Mouse (Mus musculus) liver, embryonic 12.5 days (tissue): ENCODE data around the gene Ptpn14. TPM values are rescaled to one million over a fixed set of nuclear protein-coding genes. Genes with fewer than 3 reads are reported as not detected.

Source experiments
- ATAC-seq: fragments of 200-750 bp; cut with Nextera tagmentation; 2 replicates; pipeline ENCODE4 v1.8.0; 2017; ENCODE audit warnings: moderate number of reproducible peaks, mild to moderate bottlenecking, moderate library complexity
- H3K27ac ChIP-seq: fragments of 300-500 bp; sonication (generic); 2 replicates; pipeline ENCODE4 v1.5.1; 2016; ENCODE audit warnings: mild to moderate bottlenecking
- H3K27me3 ChIP-seq: fragments of 300-500 bp; sonication (generic); replicated peaks from 2 replicates; pipeline ENCODE4 v1.6.1; 2016; ENCODE audit warnings: mild to moderate bottlenecking, moderate library complexity
- H3K36me3 ChIP-seq: fragments of 300-500 bp; sonication (generic); 2 replicates; pipeline ENCODE4 v1.6.1; 2016; ENCODE audit warnings: mild to moderate bottlenecking, moderate library complexity
- H3K4me1 ChIP-seq: fragments of 300-500 bp; sonication (generic); 2 replicates; pipeline ENCODE4 v1.6.1; 2016
- H3K4me2 ChIP-seq: fragments of 300-500 bp; sonication (generic); 2 replicates; pipeline ENCODE4 v1.6.1; 2016; ENCODE audit warnings: mild to moderate bottlenecking, moderate library complexity
- H3K4me3 ChIP-seq: fragments of 300-500 bp; sonication (generic); 2 replicates; pipeline ENCODE4 v1.5.1; 2016; ENCODE audit warnings: mild to moderate bottlenecking, moderate library complexity
- H3K9ac ChIP-seq: fragments of 300-500 bp; sonication (generic); 2 replicates; pipeline ENCODE4 v1.6.1; 2016; ENCODE audit warnings: mild to moderate bottlenecking, moderate library complexity
- H3K9me3 ChIP-seq: fragments of 300-500 bp; sonication (generic); replicated peaks from 2 replicates; pipeline ENCODE4 v1.6.1; 2016; ENCODE audit warnings: mild to moderate bottlenecking, moderate library complexity
- WGBS: fragments of 180-500 bp; shearing (Covaris S2); methylation state at CpG from one replicate; pipeline ENCODE4 v1.1.7; 2016; ENCODE audit not compliant: insufficient replicate concordance; 5-methylcytosine and 5-hydroxymethylcytosine counted together
- polyA plus RNA-seq: library from polyadenylated mRNA; unstranded; fragments of >200 nt; fragmentation: Nextera tagmentation; extraction: Ambion mirVana; gene quantifications from 2 replicates; pipeline ENCODE4 v1.2.1, GENCODE M21; 2016

Ptpn14 gene
- polyA plus RNA-seq, 1 experiment from 2014 or later: 0.70 TPM

GRCm38 (mm10) chr1:189700186-189700585 lies 27.9 kb upstream of the Ptpn14 start:
- no peak overlapping the region for H3K27ac ChIP-seq
- no peak overlapping the region for H3K4me3 ChIP-seq
- H3K4me1 ChIP-seq: peaks cover 7% of the 10 kb centered on the region
- 41% methylated on average over 6 of the region's 6 CpGs for WGBS
- no peak for ATAC-seq
- no peaks in the 10 kb centered on the region for H3K9me3 ChIP-seq
- H3K4me2 ChIP-seq: no peak overlapping the region
- H3K9ac ChIP-seq: no peak overlapping the region
- H3K27me3 ChIP-seq: peaks cover 8% of the 10 kb centered on the region; the same call in 1 of the 2 replicates
- no peaks in the 10 kb centered on the region for H3K36me3 ChIP-seq

- Histone ChIP-seq H3K9me3 (no peaks in the 10 kb centered on the region), H3K4me3 (no peak overlapping the region), H3K4me1 (no peaks in the 10 kb centered on the region; the same call in 1 of the 2 replicates), H3K27me3 (peaks cover 8% of the 10 kb centered on the region; the same call in 1 of the 2 replicates), H3K4me2 (no peak overlapping the region), H3K36me3 (no peaks in the 10 kb centered on the region), H3K9ac (no peak overlapping the region), H3K27ac (no peak overlapping the region)
- WGBS: 0% methylated on average over 6 of the region's 6 CpGs
- ATAC-seq: no peak
Measured at GRCm38 (mm10) chr1:189700990-189701389, 27.1 kb upstream of the Ptpn14 start.

- no peak overlapping the region for H3K27ac ChIP-seq
- no peak overlapping the region for H3K9ac ChIP-seq
- no peaks in the 10 kb centered on the region for H3K36me3 ChIP-seq
- no peaks in the 10 kb centered on the region for H3K9me3 ChIP-seq
- H3K4me1 ChIP-seq: no peaks in the 10 kb centered on the region
- ATAC-seq: no peak
- WGBS: 46% methylated on average over 7 of the region's 7 CpGs
- H3K4me3 ChIP-seq: no peak overlapping the region
- H3K4me2 ChIP-seq: no peak overlapping the region
- peaks cover 8% of the 10 kb centered on the region; the same call in 1 of the 2 replicates for H3K27me3 ChIP-seq
Measured at GRCm38 (mm10) chr1:189703156-189703555, 24.9 kb upstream of the Ptpn14 start.

- WGBS: 61% methylated on average over 7 of the region's 7 CpGs
- no peak for ATAC-seq
- H3K4me2 ChIP-seq: no peak overlapping the region
Measured at GRCm38 (mm10) chr1:189703591-189703990, 24.5 kb upstream of the Ptpn14 start.

GRCm38 (mm10) chr1:189706040-189706645 lies 21.9 kb upstream of the Ptpn14 start:
- no peaks in the 10 kb centered on the region for H3K4me1 ChIP-seq
- no peak overlapping the region for H3K4me3 ChIP-seq
- ATAC-seq: no peak
- H3K4me2 ChIP-seq: no peak overlapping the region
- H3K36me3 ChIP-seq: no peaks in the 10 kb centered on the region
- H3K27me3 ChIP-seq: no peaks in the 10 kb centered on the region; the same call in 1 of the 2 replicates
- no peaks in the 10 kb centered on the region for H3K9me3 ChIP-seq
- H3K27ac ChIP-seq: no peak overlapping the region
- WGBS: 67% methylated on average over 12 of the region's 12 CpGs
- no peak overlapping the region for H3K9ac ChIP-seq

More at GRCm38 (mm10) chr1:189703591-189703990, 24.5 kb upstream of the Ptpn14 start:
- no peaks in the 10 kb centered on the region for H3K36me3 ChIP-seq
- H3K4me3 ChIP-seq: no peak overlapping the region
- H3K9me3 ChIP-seq: no peaks in the 10 kb centered on the region
- H3K4me1 ChIP-seq: no peaks in the 10 kb centered on the region
- no peak overlapping the region for H3K27ac ChIP-seq
- no peak overlapping the region for H3K9ac ChIP-seq
- peaks cover 8% of the 10 kb centered on the region; the same call in 1 of the 2 replicates for H3K27me3 ChIP-seq

- H3K9ac ChIP-seq: no peak overlapping the region
- H3K27me3 ChIP-seq: no peaks in the 10 kb centered on the region; the same call in 1 of the 2 replicates
- H3K4me2 ChIP-seq: no peak overlapping the region
- no peaks in the 10 kb centered on the region for H3K9me3 ChIP-seq
- H3K27ac ChIP-seq: no peak overlapping the region
- no peak for ATAC-seq
- H3K36me3 ChIP-seq: no peaks in the 10 kb centered on the region
- H3K4me1 ChIP-seq: no peaks in the 10 kb centered on the region
- no peak overlapping the region for H3K4me3 ChIP-seq
Measured at GRCm38 (mm10) chr1:189707014-189707413, 21.1 kb upstream of the Ptpn14 start.

- Histone ChIP-seq H3K27ac (no peak overlapping the region), H3K4me1 (no peaks in the 10 kb centered on the region), H3K9ac (no peak overlapping the region), H3K36me3 (no peaks in the 10 kb centered on the region), H3K27me3 (no peaks in the 10 kb centered on the region), H3K4me2 (no peak overlapping the region), H3K9me3 (no peaks in the 10 kb centered on the region), H3K4me3 (no peak overlapping the region)
- 47% methylated on average over 5 of the region's 5 CpGs for WGBS
- no peak for ATAC-seq
Measured at GRCm38 (mm10) chr1:189707419-189707818, 20.6 kb upstream of the Ptpn14 start.

- Histone ChIP-seq H3K36me3 (no peaks in the 10 kb centered on the region), H3K9ac (no peak overlapping the region), H3K27ac (no peak overlapping the region), H3K4me1 (no peaks in the 10 kb centered on the region), H3K9me3 (no peaks in the 10 kb centered on the region), H3K27me3 (no peaks in the 10 kb centered on the region), H3K4me2 (no peak overlapping the region), H3K4me3 (no peak overlapping the region)
- no peak for ATAC-seq
- 69% methylated on average over 8 of the region's 8 CpGs for WGBS
Measured at GRCm38 (mm10) chr1:189709001-189709400, 19.1 kb upstream of the Ptpn14 start.

GRCm38 (mm10) chr1:189715915-189716797 lies 11.9 kb upstream of the Ptpn14 start:
- ATAC-seq: no peak
- Histone ChIP-seq H3K4me2 (no peak overlapping the region), H3K27ac (no peak overlapping the region), H3K9ac (no peak overlapping the region), H3K4me1 (no peaks in the 10 kb centered on the region), H3K9me3 (peaks cover 5% of the 10 kb centered on the region; the same call in 1 of the 2 replicates), H3K4me3 (no peak overlapping the region), H3K36me3 (no peaks in the 10 kb centered on the region), H3K27me3 (peaks cover 14% of the 10 kb centered on the region; the same call in 1 of the 2 replicates)
- WGBS: 42% methylated on average over 19 of the region's 19 CpGs

GRCm38 (mm10) chr1:189717546-189717945 lies 10.5 kb upstream of the Ptpn14 start:
- peaks cover 5% of the 10 kb centered on the region; the same call in 1 of the 2 replicates for H3K9me3 ChIP-seq
- 74% methylated on average over 11 of the region's 11 CpGs for WGBS
- H3K27me3 ChIP-seq: peaks cover 14% of the 10 kb centered on the region; the same call in 1 of the 2 replicates
- H3K27ac ChIP-seq: no peak overlapping the region
- H3K4me2 ChIP-seq: no peak overlapping the region
- no peak for ATAC-seq
- H3K4me1 ChIP-seq: no peaks in the 10 kb centered on the region
- H3K36me3 ChIP-seq: no peaks in the 10 kb centered on the region
- H3K4me3 ChIP-seq: no peak overlapping the region
- no peak overlapping the region for H3K9ac ChIP-seq

GRCm38 (mm10) chr1:189718600-189718999 lies 9.5 kb upstream of the Ptpn14 start:
- Histone ChIP-seq H3K27me3 (peaks cover 19% of the 10 kb centered on the region), H3K36me3 (no peaks in the 10 kb centered on the region), H3K9me3 (peaks cover 5% of the 10 kb centered on the region; the same call in 1 of the 2 replicates), H3K4me1 (no peaks in the 10 kb centered on the region), H3K9ac (no peak overlapping the region), H3K4me2 (no peak overlapping the region), H3K4me3 (no peak overlapping the region), H3K27ac (no peak overlapping the region)
- no peak for ATAC-seq
- WGBS: 48% methylated on average over 5 of the region's 5 CpGs

GRCm38 (mm10) chr1:189726121-189726520 lies 1.9 kb upstream of the Ptpn14 start:
- no peak overlapping the region for H3K4me3 ChIP-seq
- H3K27ac ChIP-seq: no peak overlapping the region
- 69% methylated on average over 4 of the region's 4 CpGs for WGBS
- H3K4me2 ChIP-seq: no peak overlapping the region
- H3K27me3 ChIP-seq: peaks cover 64% of the 10 kb centered on the region
- H3K4me1 ChIP-seq: 0 out of 2 replicates have a peak, but pooled peaks cover 6% of the 10 kb centered on the region
- H3K9me3 ChIP-seq: no peaks in the 10 kb centered on the region
- ATAC-seq: no peak
- H3K36me3 ChIP-seq: no peaks in the 10 kb centered on the region
- no peak overlapping the region for H3K9ac ChIP-seq
